Mouse (Mus musculus): ENCODE data around the gene Cwc15.
A peak's percentile ranks its signal among the peaks of the same experiment; 100 is the strongest.
"Not testable (repeated sequence)": the region's sequence is repeated elsewhere in the genome, so short reads cannot be mapped to it uniquely, and the experiment has no call there.

Cwc15 gene

DNA sequence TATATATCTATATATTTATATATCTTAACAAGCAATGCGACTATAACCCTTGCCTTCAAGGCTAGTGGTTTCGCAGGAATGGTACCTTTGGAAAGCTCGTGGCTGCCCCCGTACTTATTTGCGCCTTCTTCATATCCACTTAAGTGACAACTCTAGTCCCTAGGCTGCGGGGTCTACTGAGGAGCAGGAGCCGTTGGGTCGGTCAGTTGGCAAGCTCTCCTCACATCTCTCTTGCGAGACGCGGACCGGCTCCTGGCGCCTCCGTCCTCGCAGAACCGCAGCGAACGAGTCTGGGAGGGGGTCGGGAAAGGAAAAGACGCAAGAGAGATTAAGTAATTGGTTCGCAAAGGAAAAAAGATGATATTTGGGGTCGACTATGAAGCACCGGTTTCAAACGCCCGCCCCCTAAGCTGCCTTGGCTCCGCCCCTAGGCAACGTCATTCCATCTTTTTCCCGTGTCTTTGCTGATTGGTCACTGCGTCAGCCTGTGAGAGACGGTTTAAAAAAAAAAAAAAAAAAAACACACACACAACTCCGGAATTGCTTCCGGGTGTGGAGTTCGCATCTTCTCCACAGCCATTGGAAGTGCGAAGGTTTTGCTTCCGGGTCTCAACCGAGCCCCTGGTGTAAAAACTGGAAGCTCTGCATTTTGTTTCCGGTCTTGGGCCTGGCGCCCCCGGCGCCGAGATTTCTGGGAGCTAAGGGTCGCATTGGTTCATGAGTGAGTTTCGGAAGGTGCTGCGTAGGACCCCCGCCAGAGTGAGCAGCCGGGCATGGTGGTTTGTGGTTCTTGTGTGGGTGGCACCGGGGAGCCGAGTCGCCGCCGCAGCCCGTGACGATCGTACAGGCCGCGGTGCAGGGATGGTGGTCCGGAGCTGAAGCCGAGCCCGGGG lies at the start of gene Cwc15, which contains the start of gene Kdm4d:
Gene Cwc15, plus strand, starts transcription at position 595 of the 893 bp plus-strand sequence.
Gene Kdm4d, minus strand, starts transcription at position 460 of the 893 bp plus-strand sequence.
- peak; percentile 97 for DNase-seq

DNA sequence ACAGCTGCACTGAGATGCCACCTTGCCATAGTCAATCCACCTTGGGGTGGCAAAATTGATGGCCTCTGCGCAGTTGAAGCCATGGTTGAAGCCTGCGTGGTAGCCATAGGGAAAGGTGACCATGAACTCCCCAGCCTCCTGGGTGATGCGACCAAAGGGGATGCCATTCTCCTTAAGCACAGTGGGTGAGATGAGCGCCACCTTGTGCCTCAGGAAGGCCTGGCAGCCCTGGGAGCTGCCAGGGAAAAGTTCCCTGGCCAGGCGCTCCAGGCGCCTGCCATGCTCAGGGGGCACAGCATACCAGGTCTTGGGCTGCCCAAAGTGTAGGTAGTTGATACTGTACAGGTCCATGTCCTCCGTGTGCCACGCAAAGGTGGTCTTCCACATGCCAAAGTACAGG lies 49.3 kb upstream of the Cwc15 start:
- not testable (repeated sequence) for DNase-seq

DNA sequence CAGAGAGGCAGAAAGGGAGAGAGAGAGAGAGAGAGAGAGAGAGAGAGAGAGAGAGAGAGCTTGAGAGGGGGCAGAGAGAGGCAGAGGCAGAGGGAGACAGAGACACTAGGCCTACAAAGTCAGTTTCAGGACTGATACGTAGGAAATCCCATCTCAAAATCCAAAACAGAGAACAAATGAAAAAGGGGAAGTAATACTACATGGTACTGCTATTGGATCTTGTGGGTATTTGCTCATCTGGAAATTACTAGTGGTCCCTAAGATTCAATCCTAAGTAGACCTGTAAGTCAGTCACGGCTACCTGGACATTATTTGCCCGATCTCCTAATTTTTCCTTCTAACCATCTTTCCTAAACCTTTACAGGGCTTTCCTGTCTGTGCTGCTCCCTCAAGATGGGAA lies 44.1 kb upstream of the Cwc15 start:
- DNase-seq: no peak

DNA sequence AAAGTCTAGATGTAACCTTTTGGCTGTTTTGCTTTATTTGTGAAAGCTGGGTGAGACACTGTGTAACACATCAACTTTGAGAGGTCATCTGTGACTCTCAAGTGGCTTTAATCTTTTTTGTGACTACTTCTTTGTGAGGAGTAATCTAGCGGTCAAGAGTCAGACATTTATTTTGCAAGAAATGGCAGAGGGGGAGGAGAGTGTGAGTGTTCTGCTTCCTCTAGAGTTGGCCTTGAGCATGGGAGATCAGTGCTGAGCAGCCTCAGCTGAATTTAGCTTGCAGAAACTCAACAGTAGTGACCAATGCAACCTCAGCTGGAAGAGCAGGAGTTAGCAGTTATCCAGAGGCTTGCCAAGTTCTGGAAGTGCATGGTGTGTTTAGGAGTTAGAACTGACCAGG lies 37.9 kb upstream of the Cwc15 start:
- not testable (repeated sequence) for DNase-seq

DNA sequence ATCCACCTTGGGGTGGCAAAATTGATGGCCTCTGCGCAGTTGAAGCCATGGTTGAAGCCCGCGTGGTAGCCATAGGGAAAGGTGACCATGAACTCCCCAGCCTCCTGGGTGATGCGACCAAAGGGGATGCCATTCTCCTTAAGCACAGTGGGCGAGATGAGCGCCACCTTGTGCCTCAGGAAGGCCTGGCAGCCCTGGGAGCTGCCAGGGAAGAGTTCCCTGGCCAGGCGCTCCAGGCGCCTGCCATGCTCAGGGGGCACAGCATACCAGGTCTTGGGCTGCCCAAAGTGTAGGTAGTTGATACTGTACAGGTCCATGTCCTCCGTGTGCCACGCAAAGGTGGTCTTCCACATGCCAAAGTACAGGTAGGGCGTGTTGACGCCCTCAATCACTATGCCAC lies 36.7 kb upstream of the Cwc15 start:
- not testable (repeated sequence) for DNase-seq

DNA sequence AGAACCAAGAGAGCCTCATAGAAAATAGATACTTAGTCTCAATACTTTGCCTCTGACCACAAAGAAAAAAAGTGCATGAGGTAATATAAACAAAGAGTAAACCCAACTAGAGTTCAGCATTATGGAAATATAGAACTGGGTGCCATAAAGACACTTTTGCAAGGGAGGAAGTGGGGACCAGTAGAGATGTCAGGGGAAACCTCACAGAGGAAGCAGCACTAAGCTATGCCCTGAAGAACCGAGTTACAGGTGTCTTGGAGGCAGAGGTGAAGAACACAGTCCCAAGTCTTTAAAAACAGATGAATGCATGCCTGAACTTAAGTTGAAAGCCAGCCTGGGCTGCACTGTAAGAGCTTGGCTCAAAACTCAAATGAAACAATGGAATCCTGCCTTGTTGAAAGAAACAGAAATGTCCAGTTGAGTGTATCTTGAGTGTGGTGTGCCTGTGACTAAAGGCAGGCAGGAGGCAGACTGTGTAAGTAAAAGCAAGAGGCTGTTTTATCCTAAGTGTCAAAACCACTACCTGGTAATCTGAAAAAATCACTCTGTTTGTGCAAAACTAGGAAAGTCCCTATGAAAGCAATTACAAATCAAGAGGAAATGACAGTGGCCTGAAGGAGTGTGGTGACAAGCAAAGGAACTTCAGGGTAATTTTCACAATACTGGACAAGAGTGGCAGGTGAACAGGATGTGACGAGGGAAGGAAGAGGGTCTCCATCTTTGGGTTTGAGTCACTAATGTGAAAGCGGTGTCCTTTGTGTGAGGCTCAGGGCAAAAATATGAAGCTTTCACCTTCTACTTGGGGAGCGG lies 1.3 kb upstream of the Cwc15 start:
- no peak for DNase-seq

DNA sequence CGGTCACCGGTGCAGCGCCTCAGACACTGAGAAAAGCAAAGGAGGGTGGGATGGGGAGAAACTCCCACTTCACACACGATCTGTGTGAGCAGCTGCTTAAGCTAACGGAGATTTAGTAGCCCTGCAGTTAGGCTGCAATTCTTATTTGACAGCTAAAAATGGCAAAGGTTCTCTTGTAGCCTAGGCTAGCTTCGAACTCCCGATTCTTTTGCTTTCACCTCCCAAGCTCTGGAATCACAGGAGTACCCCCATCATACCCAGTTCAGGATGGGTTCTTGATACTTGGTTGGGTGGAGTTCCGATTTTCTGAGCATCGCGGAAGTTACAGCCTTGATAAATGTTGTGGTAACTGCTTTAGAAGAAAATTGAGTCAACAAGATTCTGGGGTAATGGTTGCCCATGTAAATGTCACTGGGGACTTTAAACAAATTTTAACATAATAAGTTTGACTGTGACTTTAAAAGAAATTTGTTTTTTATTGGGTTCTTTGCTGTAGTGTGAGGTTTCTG lies 553 bp downstream of the Cwc15 start:
- DNase-seq: no peak

DNA sequence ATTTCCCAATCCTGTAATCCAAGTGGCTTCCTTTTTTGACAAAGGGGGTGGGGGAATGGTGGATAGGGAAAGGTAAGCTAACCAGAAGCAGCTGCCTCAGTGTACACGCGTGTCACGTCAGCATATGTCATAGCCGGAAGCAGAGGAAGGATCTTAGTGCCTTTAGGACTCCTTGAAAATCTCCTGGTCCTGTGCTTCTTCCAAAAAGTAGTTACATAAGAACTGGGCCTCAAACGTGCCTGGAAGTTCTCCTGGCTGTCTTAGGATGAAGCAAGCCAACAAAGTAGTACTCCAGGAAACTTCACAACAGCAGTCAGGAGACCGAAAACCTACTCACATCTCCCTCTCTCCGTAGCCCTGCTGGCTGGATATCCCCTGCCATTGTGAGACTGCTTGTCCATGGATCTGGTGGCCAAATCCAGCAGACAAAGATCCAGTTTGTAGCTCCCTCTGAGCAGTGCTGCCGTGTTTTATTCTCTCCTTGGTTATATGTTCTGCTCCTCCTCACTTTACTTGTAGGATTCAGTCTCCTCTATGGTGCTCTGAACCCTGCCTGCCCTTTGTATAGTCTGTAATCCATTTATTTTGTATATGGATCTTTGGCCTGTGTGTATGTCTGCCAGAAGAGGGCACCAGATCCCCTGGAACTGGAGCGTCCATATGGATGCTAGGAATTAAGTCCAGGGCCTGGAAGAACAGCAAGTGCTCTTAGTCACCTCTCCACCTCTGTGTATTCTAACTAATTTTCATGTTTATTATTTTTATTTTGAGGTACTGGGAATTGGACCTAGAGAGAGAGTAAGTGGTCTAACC lies 12.4 kb downstream of the Cwc15 start:
- DNase-seq: peak; percentile 51

DNA sequence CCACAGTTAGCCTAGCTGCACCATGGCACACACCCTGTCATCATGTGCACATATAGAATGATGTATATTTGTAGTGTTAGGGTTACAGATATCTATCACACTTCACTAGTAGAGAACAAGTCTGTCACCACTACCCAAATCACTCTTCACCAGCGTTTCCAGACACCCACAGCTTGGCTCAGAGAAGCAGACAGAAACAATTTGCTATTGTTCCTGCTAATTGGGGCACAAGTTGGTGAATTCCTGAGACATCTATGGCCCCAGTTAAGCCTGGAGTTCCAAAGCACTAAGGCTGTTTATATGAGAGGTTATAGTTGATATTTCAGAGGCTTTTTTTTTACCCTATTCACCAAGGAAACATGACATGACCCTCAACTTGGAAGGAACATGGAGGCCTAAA lies 16.9 kb downstream of the Cwc15 start:
- DNase-seq: no peak

DNA sequence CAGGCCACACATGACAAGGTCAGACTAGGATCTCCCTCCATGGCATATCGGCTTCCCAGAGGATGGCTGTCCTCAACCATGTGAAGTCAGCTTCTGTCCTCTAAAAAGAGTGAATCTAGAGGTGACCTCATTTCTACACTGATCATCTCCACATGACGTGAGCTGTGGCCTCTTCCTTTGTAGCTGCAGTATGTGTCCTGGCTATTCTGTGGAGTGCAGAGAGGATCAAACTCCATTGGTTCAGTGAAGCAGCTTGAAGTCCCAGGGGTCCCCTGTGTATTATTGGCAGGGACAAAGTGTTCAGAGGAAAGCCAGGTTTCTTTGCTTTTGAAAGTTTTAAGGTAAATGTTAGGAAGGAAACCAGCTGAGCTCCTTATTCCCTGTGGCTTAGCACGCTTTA lies 17.7 kb downstream of the Cwc15 start:
- DNase-seq: no peak

DNA sequence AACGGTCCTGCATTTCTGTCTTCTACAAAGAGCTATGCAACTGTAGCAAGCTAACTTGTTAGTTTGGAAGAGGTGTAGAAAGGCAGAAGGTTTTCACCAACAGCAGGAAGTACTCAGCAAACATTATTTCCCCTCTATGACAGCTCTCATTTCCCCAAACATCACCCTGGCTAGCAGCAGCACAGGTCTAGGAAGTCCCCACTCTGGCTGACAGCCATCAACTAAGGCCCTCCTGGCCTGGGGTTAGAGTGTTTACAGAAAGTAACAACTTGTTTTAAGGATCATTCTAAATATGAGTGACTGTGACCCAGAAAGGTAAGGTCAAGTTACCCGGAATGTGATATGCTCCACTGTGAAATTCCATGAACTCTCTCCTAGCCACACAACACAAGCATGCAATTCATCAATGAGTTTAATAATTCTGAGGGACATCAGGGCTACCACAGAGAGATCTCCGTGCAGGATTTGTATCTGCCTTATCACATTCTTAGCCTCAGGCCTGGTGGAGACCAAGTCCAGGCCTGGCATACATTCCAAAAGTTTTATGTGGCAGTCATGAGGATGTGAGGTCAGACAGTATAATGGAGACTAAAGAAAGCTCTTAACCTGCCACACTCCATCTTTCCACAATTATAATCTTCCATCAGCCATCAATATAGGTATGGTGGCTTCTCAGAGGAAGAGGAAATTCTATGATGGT lies 20.7 kb downstream of the Cwc15 start:
- no peak for DNase-seq

DNA sequence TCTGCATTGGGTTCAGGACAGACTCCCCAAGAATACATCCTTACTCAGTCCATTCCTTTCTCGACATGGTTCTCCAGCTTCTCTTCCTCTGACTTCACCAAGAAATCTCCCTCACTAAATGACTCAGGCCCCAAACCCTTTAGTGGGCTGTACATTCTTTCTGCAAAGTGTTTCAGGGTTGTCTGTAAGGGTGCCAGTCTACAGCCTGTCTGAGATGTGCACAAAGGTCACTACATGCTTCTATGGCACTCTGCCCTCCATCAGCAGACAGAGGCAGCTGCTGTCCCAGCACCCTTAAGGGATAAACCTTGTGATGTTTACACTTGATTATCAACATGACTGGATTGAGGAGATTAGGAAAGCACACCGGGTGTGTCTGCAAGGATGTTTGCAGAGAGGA lies 21.3 kb downstream of the Cwc15 start:
- DNase-seq: no peak

DNA sequence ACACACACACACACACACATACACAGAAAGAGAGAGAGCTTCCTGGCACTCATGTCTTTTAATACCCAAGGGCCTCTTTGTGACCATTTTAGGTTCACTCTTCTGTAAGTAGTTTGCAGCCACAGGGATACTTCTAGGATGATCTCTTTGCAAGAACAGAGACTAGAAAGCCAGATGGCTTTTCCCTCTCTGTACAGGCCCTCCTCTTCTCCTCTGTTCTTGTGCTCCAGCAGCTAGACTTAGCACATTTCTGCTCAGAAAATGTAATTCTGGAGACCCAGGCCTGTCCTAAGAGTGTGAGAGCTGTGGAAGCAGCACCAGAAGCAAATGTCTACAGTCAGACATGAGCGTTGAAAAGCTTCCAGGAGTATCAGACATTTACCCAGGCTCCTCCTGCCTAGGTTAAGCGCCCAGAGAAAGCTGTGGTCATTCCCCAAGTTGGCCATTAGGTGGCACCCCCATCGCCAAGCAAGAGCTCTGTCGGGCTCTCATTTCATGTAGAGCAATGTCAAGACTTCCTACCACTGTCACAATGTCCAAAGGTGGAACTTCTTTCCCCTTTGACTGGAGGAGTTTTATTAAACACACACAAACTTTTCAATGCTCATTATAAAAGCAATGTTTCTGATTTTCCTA lies 23.1 kb downstream of the Cwc15 start:
- peak; percentile 76 for DNase-seq

DNA sequence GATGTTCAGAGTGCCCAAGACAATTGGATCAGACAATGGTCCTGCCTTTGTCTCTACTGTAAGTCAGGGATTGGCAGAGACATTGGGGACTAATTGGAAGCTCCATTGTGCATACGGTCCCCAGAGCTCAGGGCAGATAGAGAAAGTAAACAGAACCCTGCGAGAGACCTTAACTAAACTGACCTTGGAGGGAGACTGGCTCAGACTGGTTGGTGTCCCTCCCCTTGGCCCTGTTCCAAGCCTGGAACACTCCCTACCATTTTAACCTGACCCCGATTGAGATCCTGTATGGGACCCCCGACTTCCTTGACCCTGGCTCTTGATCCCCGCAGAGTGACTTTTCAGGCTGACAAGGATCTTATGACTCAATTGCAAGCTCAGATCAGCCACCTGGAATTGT lies 29.6 kb downstream of the Cwc15 start:
- no peak for DNase-seq

DNA sequence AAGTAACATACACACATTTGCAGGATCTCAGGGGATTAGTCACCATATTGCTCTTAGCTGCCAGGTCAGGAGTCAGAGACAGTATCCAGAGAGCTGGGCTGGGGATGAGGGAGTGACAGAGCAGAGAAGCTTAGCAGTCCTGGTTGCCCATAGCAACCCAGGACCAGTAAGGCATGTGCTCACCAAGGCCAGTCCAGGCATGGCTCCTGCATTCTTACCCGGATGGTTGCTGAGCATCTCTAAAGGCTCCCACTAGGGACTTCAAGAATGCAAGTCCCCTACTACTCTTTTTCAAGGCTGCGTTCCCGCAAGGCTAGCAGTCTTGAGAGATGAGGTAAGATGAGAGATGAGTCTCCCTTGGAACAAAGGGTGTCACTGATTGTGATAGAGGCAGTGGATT lies 31.9 kb downstream of the Cwc15 start:
- no peak for DNase-seq

DNA sequence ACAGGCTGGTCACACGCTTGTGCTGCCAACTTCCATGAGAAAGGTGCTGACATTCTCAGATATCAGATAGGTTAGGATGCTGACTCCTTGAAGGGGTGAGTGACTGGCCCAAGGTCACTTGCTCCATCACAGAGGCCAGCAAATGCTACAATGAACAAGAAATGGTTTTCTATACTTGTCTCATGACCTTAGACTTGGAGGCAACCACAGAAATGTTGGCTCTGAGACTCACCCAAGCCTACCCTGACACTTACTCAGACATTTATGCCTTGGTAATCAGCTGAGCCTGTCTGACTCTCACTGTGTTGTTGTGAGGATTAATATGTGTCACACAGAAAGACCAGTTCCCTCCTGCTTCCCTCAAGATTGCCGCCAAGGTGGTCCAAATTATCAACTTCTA lies 33.2 kb downstream of the Cwc15 start:
- DNase-seq: no peak

DNA sequence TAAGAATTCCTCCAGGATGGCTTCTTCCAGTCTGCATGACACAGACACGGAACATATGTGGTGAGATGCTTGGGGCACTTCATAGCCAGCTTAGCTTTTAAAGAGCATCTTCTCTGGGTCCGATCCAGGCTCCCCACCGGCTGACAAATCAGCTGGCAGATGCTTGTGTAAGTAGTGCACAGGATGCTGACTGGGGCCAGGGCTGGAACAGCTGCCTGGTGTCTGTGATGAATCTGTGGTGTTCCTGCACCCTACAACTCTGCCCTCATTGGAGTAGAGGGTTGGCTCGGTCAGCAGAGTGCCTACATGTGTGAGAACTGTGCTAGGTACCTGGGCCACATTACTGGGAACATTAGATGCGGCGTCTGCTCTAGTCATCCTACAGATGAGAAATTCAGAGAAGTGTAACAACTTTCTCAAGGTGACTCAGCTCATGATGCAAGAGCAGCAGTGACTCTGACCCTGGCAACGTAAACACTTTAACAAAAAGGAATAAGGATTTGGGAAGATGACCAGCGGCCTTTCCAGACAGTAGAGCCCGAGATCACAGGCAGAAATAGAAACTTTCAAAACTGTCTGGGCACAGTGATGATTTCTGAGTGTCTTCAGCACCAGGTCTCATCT lies 34.5 kb downstream of the Cwc15 start:
- no peak for DNase-seq

DNA sequence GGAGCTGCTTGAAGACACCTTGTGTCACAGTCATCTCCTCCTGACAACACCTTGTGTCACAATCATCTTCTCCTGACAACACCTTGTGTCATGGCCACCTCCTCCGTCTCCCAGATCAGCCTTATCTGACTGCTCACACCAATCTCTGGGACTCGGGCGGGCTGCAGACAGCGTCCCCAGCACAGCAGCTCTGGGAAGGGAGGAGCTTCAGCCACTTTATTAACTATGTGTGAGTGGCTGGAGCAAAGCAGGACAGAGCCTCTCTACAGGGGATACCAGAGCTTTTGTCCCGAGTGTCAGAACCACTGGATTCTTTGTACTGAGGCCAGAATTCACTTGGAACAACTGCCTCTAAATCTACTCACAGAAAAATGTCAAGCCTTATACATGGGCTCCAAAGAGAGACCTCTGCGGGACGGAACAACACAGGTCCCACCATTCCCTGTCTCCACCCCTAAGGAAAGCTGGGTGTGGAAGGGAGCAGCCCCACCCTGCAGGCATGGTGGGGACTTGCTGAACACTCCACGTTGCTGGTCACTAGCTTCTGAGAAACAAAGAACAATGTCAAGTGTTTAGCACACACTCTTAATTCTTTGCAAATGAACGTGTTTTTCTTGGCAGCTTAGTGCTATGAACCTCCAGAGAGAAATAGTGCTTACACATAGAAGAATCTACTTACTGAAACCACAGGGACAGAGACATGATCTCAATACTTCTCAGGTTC lies 43.8 kb downstream of the Cwc15 start:
- DNase-seq: no peak

DNA sequence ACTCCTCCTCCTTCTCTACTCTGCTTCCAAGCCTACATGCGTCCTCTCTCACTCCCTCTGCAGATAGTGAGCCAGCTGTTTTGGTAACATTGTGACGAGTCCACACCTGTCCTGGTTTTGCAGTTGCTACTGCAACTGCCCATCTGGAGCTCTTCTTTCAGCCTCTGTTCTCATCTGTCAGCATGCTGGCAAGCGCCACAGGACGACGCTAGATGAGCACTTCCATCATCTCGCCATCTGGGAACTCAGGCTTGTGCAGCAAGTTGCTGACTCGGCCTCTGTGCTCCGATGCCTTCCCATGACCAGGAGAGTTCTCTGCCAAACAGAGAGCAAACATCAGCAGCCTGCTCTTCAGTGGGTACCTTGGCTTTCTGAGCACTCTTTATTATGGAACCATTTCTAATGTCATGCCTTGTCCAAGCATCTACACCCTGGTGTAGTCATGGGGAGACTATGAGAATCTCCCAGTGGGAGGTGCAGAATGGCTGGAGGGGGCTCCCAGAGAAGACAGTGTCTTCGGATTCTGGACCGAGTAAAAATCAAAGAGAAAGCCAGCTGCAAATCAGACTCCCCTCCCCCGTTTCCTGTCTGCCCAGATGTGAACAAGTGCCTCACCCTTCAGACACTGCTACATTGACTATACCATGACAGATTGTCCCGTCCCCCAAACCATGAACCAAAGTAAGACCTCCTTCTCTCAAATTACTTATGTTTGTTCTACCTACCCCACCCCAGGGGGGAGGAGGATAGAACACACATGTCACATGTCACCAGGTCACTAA lies 47.4 kb downstream of the Cwc15 start:
- peak; percentile 6 for DNase-seq

DNA sequence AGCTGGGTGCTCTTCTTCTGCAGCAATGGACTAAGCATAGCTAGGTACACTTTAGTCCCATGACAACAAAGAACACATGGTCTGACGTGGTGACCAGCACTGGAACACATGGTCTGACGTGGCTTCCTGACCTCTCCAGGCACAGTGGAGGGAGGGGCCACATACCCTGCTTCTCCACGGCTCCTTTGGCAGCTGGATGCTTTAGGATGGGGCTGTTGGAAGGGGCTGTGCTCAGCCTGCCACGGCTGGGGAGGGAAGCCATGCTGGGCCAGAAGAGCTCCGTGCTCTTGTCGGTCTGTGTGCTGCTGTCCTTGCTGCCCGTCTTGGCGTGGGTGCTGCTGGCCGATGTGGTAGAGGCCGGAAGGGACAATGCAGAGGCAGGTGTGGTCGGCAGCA lies 47.9 kb downstream of the Cwc15 start:
- no peak for DNase-seq
